Mouse (Mus musculus) CH12.LX (cell line): ENCODE measurements at regions not wholly inside any gene's neighbourhood (a gene's known extent, or its start where the extent isn't known, plus 50 kb on each side); places are given as distances from the start of the nearest gene placed in this dataset.

ENCODE experiments used
- CHD2 ChIP-seq: IDR thresholded peaks from 2 replicates; pipeline ENCODE4 v1.6.1; 2011; ENCODE audit warnings: low read length, improper control_type of control experiment
- CTCF ChIP-seq, 2 experiments: IDR thresholded peaks in 1 of 2; conservative IDR thresholded peaks in 1 of 2; 2 replicates each; pipeline ENCODE4 v1.5.1; 2011 to 2012; ENCODE audit warnings: low read depth in 2 of 2, low read length in 2 of 2, improper control_type of control experiment in 1 of 2, inconsistent platforms in 1 of 2, mild to moderate bottlenecking in 1 of 2, moderate library complexity in 1 of 2
- E2F4 ChIP-seq: IDR thresholded peaks from 2 replicates; pipeline ENCODE4 v1.6.1; 2011; ENCODE audit warnings: low read depth, low read length, improper control_type of control experiment; ENCODE audit not compliant: insufficient replicate concordance
- EP300 ChIP-seq: IDR thresholded peaks from 2 replicates; pipeline ENCODE4 v1.6.1; 2011; ENCODE audit warnings: low read length, improper control_type of control experiment
- MAZ ChIP-seq: IDR thresholded peaks from 2 replicates; pipeline ENCODE4 v1.6.1; 2012; ENCODE audit warnings: low read depth, mild to moderate bottlenecking, inconsistent platforms, low read length, improper control_type of control experiment, moderate library complexity
- MEF2A ChIP-seq: IDR thresholded peaks from 2 replicates; pipeline ENCODE4 v1.6.1; 2014; ENCODE audit warnings: low read depth, mild to moderate bottlenecking, inconsistent platforms, low read length, improper control_type of control experiment, borderline replicate concordance
- NELFE ChIP-seq: IDR thresholded peaks from 2 replicates; pipeline ENCODE4 v1.6.1; 2011; ENCODE audit warnings: low read depth, low read length, improper control_type of control experiment
- POLR2A ChIP-seq: IDR thresholded peaks from 2 replicates; pipeline ENCODE4 v1.6.1; 2011; ENCODE audit warnings: low read depth, mild to moderate bottlenecking, improper control_type of control experiment, low read length
- POLR2AphosphoS2 ChIP-seq: IDR thresholded peaks from 2 replicates; pipeline ENCODE4 v1.6.1; 2011; ENCODE audit warnings: low read depth, low read length, improper control_type of control experiment
- RCOR1 ChIP-seq: conservative IDR thresholded peaks from 2 replicates; pipeline ENCODE4 v1.6.1; 2012; ENCODE audit warnings: low read depth, mild to moderate bottlenecking, inconsistent platforms, low read length, improper control_type of control experiment
- USF1 ChIP-seq: IDR thresholded peaks from 2 replicates; pipeline ENCODE4 v1.6.1; 2014; ENCODE audit warnings: low read depth, mild to moderate bottlenecking, inconsistent platforms, low read length, improper control_type of control experiment

DNA sequence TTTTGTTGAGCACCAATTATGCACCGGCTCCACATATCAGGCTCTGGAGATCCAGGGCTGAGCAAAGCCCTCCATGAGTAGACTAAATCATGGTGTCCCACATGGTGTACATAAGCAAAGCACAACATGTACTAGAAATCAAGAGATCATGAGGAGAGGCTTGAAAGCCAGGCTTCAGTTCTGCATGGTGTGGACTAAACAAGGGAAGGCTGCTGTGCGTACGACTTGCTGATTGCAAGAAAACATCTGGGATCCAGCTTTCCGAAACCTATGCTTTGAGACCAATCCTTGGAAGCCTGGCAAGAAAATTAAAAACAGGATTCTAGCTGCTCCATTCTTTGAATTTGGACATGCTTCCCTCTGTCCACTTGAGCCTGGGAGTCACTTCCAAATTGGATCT lies 249.1 kb upstream of the Sp8 start:
- no peak for TF ChIP-seq POLR2AphosphoS2
- TF ChIP-seq POLR2A, result no peak
- no peak for TF ChIP-seq USF1
- no peak for TF ChIP-seq E2F4
- no peak for TF ChIP-seq CTCF (conservative IDR thresholded peaks at IDR 0.05 in 1 of 2, IDR thresholded peaks at IDR 0.05 in 1 of 2; ENCODE audit: low read depth in 2 of 2, low read length in 2 of 2)
- no peak for TF ChIP-seq EP300
- TF ChIP-seq MEF2A, result no peak
- TF ChIP-seq CHD2, result no peak
- TF ChIP-seq NELFE, result no peak
- TF ChIP-seq RCOR1, result no peak
- no peak for TF ChIP-seq MAZ
